ENCODE assay signal across 48 mouse cellular contexts in the genomic region with DNA sequence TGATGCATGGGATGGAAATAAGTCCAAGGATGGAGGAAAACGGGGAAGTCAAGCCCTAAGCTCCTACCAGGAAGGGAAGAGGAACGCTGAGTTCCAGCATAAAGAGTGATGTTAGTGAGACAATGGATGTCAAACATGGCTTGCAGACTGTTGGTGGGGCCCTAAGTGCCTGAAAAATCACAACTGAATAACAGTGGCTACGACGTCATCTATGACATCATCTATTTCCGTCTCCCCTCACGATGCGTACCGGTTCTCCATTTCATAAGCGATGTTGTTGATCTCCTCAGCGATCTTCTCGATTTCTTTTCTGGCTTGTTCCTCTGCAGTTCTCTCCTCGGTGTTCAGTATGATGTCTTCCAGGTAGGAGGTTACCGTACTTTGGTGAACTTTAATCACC. TPM values are rescaled to one million over a fixed set of nuclear protein-coding genes. Genes with fewer than 3 reads are reported as not detected.
"Had no signal": no experiment of that assay in that cellular context is flagged by ENCODE, and none has a peak within 500 bp of the region (broad histone marks: within the 10 kb centered on the region; RNA-seq: fewer than 3 reads in every experiment).

No protein-coding gene starts in this region.

- H3K4me1 ChIP-seq: heart, embryonic 13.5 days; heart, embryonic 15.5 days; hindbrain, embryonic 15.5 days had no signal

- DNase-seq: heart, postnatal 10 days; heart, postnatal 14 days; heart, postnatal 36 days; heart, postnatal 4 days; kidney, adult 11 months; kidney, adult 18-20 months; kidney, adult 2 months; kidney, adult 8-10 months; kidney, adult 9 months; kidney, postnatal 10 days; kidney, postnatal 14 days; kidney, postnatal 36 days; kidney, postnatal 4 days; layer of hippocampus, adult 9-11 months; layer of hippocampus, postnatal 36 days had no signal

- H3K4me3 ChIP-seq: heart, embryonic 10.5 days; heart, embryonic 12.5 days; heart, embryonic 13.5 days; heart, embryonic 15.5 days; hindbrain, embryonic 10.5 days; hindbrain, embryonic 12.5 days; hindbrain, embryonic 13.5 days; hindbrain, embryonic 15.5 days; intestine, embryonic 15.5 days; kidney, embryonic 15.5 days; layer of hippocampus, adult 2 months had no signal

- H3K27ac ChIP-seq: heart, embryonic 10.5 days; heart, embryonic 13.5 days; heart, embryonic 15.5 days; hindbrain, embryonic 10.5 days; hindbrain, embryonic 12.5 days; hindbrain, embryonic 13.5 days; hindbrain, embryonic 14.5 days; hindbrain, embryonic 15.5 days; hindbrain, postnatal 0 days; intestine, embryonic 15.5 days; kidney, embryonic 15.5 days; kidney, postnatal 0 days; layer of hippocampus, adult 2 months had no signal

- H3K9ac ChIP-seq: heart, embryonic 12.5 days; heart, embryonic 13.5 days; heart, embryonic 15.5 days; hindbrain, embryonic 12.5 days; hindbrain, embryonic 13.5 days; hindbrain, embryonic 14.5 days; hindbrain, embryonic 15.5 days; intestine, embryonic 15.5 days; kidney, embryonic 15.5 days had no signal

- H3K27me3 ChIP-seq: heart, embryonic 13.5 days; heart, embryonic 15.5 days; hindbrain, embryonic 12.5 days; hindbrain, embryonic 13.5 days; hindbrain, embryonic 15.5 days; intestine, embryonic 15.5 days had no signal

- H3K9me3 ChIP-seq: heart, embryonic 10.5 days; heart, embryonic 12.5 days; heart, embryonic 13.5 days; heart, embryonic 15.5 days; hindbrain, embryonic 10.5 days; hindbrain, embryonic 12.5 days; hindbrain, embryonic 13.5 days; hindbrain, embryonic 15.5 days; intestine, embryonic 15.5 days; kidney, embryonic 15.5 days had no signal

- H3K36me3 ChIP-seq: heart, embryonic 10.5 days; heart, embryonic 12.5 days; heart, embryonic 13.5 days; heart, embryonic 15.5 days; hindbrain, embryonic 10.5 days; hindbrain, embryonic 12.5 days; hindbrain, embryonic 13.5 days; hindbrain, embryonic 15.5 days; intestine, embryonic 15.5 days; kidney, embryonic 15.5 days had no signal

- H3K4me2 ChIP-seq: heart, embryonic 11.5 days; heart, embryonic 12.5 days; heart, embryonic 13.5 days; heart, embryonic 15.5 days; hindbrain, embryonic 12.5 days; hindbrain, embryonic 13.5 days; hindbrain, embryonic 14.5 days; hindbrain, embryonic 15.5 days; intestine, embryonic 15.5 days; kidney, embryonic 15.5 days had no signal

RNA-seq across cellular contexts. Expression of gene Nr1i2, which starts 7.7 kb away (rescaled TPM):
- total RNA-seq: heart, postnatal 10 days; heart, postnatal 14 days; heart, postnatal 25 days; heart, postnatal 36 days; heart, postnatal 4 days; hematopoietic stem cell, adult 5-6 weeks; hindbrain, postnatal 0 days; layer of hippocampus, adult 18-20 months; layer of hippocampus, adult 2 months; layer of hippocampus, adult 8-10 months; layer of hippocampus, postnatal 10 days; layer of hippocampus, postnatal 14 days; layer of hippocampus, postnatal 25 days; layer of hippocampus, postnatal 36 days; left cerebral cortex, adult 18-20 months had no signal
- polyA plus RNA-seq: heart, embryonic 12.5 days; heart, embryonic 13.5 days; heart, embryonic 14.5 days; heart, embryonic 15.5 days; heart, postnatal 0 days; hindbrain, embryonic 10.5 days; hindbrain, embryonic 11.5 days; hindbrain, embryonic 12.5 days; hindbrain, embryonic 13.5 days; hindbrain, embryonic 14.5 days; hindbrain, embryonic 15.5 days; hindbrain, embryonic 16.5 days; inflammation-experienced regulatory T-cells, adult 6 months had no signal

RNA-seq across cellular contexts. Expression of gene Maats1, which starts 39.6 kb away (rescaled TPM):
- total RNA-seq: heart, postnatal 10 days; heart, postnatal 25 days; heart, postnatal 36 days; hematopoietic stem cell, adult 5-6 weeks had no signal
- polyA plus RNA-seq: heart, embryonic 12.5 days; heart, embryonic 14.5 days; intestine, embryonic 14.5 days; kidney, embryonic 14.5 days had no signal

RNA-seq across cellular contexts. Expression of gene Gm21987, which starts 44.5 kb away (rescaled TPM):
- total RNA-seq: heart, postnatal 10 days; heart, postnatal 25 days; heart, postnatal 36 days; hematopoietic stem cell, adult 5-6 weeks; hindbrain, postnatal 0 days; layer of hippocampus, adult 18-20 months; layer of hippocampus, adult 2 months; layer of hippocampus, postnatal 10 days; layer of hippocampus, postnatal 14 days; layer of hippocampus, postnatal 36 days; left cerebral cortex, adult 18-20 months; left cerebral cortex, adult 8-10 months had no signal
- polyA plus RNA-seq: hindbrain, embryonic 10.5 days; hindbrain, embryonic 11.5 days; hindbrain, embryonic 12.5 days; hindbrain, embryonic 13.5 days; hindbrain, embryonic 14.5 days; hindbrain, embryonic 15.5 days; hindbrain, embryonic 16.5 days; hindbrain, postnatal 0 days; inflammation-experienced regulatory T-cells, adult 6 months; kidney, adult 2 months; kidney, embryonic 14.5 days; kidney, embryonic 15.5 days; kidney, embryonic 16.5 days; kidney, postnatal 0 days; large intestine, adult 2 months had no signal
